Mouse (Mus musculus): ENCODE results near the gene Ttc14.

Gene Ttc14

GRCm38 (mm10) chr3:33799617-33800512 is at the start of gene Ttc14:
Gene Ttc14, plus strand, starts transcription at chr3:33799832.
- DNase-seq (ENCODE audit: low read depth, low spot score), result peak; percentile 98

- DNase-seq (ENCODE audit: low read depth, low spot score), result no peak
Observed at GRCm38 (mm10) chr3:33790975-33791374, 8.7 kb upstream of the Ttc14 start.

GRCm38 (mm10) chr3:33800513-33800820 is 835 bp downstream of the Ttc14 start:
- peak; percentile 49 for DNase-seq (ENCODE audit: low read depth, low spot score)

- DNase-seq (ENCODE audit: low read depth, low spot score), result no peak
Observed at GRCm38 (mm10) chr3:33807151-33807550, 7.5 kb downstream of the Ttc14 start.

- DNase-seq (ENCODE audit: low read depth, low spot score), result peak; percentile 62
Observed at GRCm38 (mm10) chr3:33824135-33824946, 24.7 kb downstream of the Ttc14 start.

- DNase-seq (ENCODE audit: low read depth, low spot score), result no peak
Observed at GRCm38 (mm10) chr3:33832351-33832750, 32.7 kb downstream of the Ttc14 start.

GRCm38 (mm10) chr3:33836576-33836975 is 36.9 kb downstream of the Ttc14 start:
- DNase-seq (ENCODE audit: low read depth, low spot score), result no peak

- DNase-seq (ENCODE audit: low read depth, low spot score), result no peak
Observed at GRCm38 (mm10) chr3:33838877-33839276, 39.2 kb downstream of the Ttc14 start.

GRCm38 (mm10) chr3:33843801-33844632 is 44.4 kb downstream of the Ttc14 start, which contains the start of gene Ccdc39:
Gene Ccdc39, minus strand, starts transcription at chr3:33844310.
- peak; percentile 79 for DNase-seq (ENCODE audit: low read depth, low spot score)

- DNase-seq (ENCODE audit: low read depth, low spot score), result no peak
Observed at GRCm38 (mm10) chr3:33846639-33847038, 47.0 kb downstream of the Ttc14 start.

- no peak for DNase-seq (ENCODE audit: low read depth, low spot score)
Observed at GRCm38 (mm10) chr3:33850856-33851255, 51.2 kb downstream of the Ttc14 start.

- DNase-seq (ENCODE audit: low read depth, low spot score), result no peak
Observed at GRCm38 (mm10) chr3:33853062-33853461, 53.4 kb downstream of the Ttc14 start.

- DNase-seq (ENCODE audit: low read depth, low spot score), result no peak
Observed at GRCm38 (mm10) chr3:33858939-33859338, 59.3 kb downstream of the Ttc14 start.

- no peak for DNase-seq (ENCODE audit: low read depth, low spot score)
Observed at GRCm38 (mm10) chr3:33864000-33864540, 64.4 kb downstream of the Ttc14 start.

All from forelimb bud, embryonic 11.5 days (tissue).